Mouse (Mus musculus) embryo, embryonic 11 days (tissue): ENCODE measurements at regions not wholly inside any gene's neighbourhood (a gene's known extent, or its start where the extent isn't known, plus 50 kb on each side); places are given as distances from the start of the nearest gene placed in this dataset.
A peak's percentile ranks its signal among the peaks of the same experiment; 100 is the strongest.

ENCODE experiments used
- DNase-seq: peaks from one replicate; pipeline ENCODE4 v3.0.0-alpha.2; 2015

DNA sequence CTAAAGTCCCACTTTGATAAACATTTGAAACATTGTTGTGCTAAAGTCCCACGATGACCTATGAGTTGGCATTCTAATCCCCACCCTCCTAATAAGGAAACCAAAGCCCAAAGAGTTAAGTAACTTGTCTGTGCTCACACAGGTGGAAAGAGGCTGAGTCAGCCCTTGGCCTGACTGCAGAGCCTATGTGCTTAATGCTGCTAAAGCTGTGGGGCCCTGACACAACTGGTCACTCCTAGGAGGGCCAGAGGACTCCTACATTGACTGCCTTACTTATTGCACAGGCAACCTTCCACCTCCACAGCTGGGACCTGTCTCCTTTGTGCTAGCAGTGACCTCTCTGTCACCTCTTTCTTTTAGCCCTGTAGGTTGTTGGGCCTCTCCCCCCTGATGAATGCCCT, 91.4 kb upstream of the Hes1 start:
- DNase-seq = no peak

- no peak for DNase-seq
Measured at GRCm38 (mm10) chr16:29973250-29973649, 90.9 kb upstream of the Hes1 start.

- DNase-seq = no peak
Measured at GRCm38 (mm10) chr16:29975800-29976199, 88.4 kb upstream of the Hes1 start.

DNA sequence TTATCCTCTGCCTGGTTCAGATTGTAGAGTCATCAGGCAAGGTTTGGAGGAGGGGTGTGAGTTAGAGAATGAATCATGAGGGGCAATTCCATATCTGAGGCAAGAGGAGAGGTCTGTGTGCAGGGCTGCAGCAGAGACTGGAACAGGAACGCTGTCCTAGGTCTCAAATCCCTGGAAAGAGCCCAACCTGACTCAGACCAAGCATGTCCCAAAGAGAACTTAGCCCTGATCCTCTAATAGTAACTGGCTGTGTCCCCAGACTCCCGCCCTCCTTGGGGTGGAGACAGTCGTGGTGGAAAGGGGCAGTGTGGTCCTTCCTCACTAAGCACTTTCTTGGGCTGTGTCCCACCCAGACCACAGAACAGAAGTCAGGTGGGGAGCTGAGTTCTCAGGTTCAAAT, 87.2 kb upstream of the Hes1 start:
- DNase-seq = no peak

DNA sequence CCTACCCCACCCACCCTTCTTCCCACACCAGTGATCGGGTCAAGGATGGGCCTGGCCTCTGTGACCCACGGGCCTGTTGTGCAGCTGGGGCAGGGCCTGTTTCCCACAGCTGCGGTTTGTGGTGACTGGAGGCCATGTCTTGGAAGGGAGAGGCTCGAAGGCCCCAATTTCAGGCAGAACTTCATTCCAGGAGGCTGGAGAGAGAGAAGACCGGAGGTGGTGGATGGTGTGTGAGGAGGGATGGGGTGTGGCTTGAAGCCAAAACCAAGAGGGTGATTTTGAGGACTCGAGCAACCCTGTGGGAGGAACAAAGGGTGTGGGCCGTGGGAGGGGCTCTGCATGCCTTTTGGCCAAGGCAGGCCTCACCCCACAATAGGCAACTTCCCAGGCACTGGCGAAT, 86.5 kb upstream of the Hes1 start:
- no peak for DNase-seq

DNA sequence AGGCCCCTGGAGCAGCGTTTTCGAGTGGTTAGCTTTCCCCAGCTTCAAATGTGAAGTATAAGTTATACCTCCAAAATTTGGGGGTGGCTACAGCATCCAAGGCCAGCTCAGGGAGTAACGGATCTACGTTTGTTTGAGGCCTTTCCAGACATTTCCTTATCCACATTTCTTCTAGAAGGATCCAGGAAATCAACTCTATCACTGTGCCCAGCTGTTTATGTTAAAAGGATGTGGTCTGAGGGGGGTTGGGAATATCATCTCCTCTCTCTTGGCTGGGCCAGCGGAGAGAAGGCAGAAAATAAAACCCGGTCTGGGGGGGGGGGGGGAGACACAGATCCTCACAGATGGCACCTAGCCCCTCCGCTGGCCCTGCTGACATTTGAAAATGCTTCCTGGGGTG, 85.1 kb upstream of the Hes1 start:
- DNase-seq = no peak

- no peak for DNase-seq
Measured at GRCm38 (mm10) chr16:29981543-29981942, 82.6 kb upstream of the Hes1 start.

DNA sequence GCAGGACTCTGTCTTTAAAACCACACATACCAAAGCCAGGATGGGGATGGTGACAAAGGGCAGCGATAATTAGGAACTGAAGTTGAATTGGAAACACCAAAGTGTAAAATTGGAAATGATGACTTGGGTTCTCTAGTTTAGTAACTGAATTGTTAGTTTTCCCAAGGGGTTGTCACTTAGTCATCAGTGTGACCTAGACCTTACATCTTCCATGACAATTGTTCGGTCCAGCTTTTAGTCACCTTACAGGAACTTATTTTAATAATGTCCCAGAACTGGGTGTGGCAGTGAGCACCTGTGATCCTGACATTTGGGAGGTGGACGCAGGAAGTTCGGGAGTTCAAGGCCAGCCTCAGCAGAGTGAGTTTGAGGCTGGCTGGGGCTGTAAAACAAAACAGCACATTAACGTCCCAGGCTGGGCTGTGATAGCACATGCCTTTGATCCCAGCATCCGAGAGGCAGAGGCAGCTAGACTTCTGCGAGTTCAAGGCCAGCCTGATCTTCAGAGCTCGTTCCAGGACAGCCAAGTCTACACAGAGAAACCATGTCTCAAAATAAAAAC, 81.9 kb upstream of the Hes1 start:
- no peak for DNase-seq

DNA sequence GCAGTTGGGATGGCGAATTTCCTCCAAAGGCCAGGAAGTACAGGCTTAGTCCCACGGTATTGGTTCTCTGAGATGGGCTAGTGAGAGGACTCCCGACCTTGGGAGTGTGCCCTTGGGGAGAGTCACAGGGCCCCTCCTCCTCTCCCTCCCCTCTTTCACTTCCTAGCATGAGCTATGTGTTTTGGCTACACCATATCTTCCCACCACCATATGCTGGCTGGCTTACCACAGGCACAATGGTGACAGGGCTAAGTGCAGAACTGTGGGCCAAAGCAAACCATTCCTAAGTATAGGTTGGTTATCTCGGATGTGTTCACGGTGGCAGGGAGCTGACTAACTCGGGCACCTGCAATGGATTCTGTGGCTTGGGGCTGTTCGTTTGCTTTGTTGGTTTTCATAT, 81.0 kb upstream of the Hes1 start:
- no peak for DNase-seq

- no peak for DNase-seq
Measured at GRCm38 (mm10) chr16:29985126-29985931, 78.9 kb upstream of the Hes1 start.

DNA sequence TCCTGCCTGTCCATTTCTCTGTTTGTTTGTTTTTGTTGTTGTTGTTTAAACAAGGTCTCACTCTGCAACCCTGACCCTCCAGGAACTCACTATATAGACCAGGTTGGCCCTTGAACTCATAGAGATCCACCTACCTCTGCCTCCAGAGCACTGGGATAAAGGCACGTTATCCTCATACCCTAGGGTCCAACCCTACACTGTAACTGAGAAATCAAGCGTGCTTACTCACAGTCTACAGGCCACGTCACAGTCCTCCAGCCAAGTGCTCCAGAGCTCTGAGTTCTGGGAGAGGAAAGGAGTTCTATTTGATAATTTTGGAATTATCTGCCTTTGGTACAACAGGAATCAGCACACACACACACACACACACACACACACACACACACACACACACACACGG, 76.6 kb upstream of the Hes1 start:
- DNase-seq = no peak

GRCm38 (mm10) chr16:29987999-29988398, 76.2 kb upstream of the Hes1 start:
- no peak for DNase-seq

- DNase-seq = no peak
Measured at GRCm38 (mm10) chr16:29989308-29989707, 74.9 kb upstream of the Hes1 start.

- no peak for DNase-seq
Measured at GRCm38 (mm10) chr16:29990393-29990792, 73.8 kb upstream of the Hes1 start.

- no peak for DNase-seq
Measured at GRCm38 (mm10) chr16:29990795-29991587, 73.2 kb upstream of the Hes1 start.

DNA sequence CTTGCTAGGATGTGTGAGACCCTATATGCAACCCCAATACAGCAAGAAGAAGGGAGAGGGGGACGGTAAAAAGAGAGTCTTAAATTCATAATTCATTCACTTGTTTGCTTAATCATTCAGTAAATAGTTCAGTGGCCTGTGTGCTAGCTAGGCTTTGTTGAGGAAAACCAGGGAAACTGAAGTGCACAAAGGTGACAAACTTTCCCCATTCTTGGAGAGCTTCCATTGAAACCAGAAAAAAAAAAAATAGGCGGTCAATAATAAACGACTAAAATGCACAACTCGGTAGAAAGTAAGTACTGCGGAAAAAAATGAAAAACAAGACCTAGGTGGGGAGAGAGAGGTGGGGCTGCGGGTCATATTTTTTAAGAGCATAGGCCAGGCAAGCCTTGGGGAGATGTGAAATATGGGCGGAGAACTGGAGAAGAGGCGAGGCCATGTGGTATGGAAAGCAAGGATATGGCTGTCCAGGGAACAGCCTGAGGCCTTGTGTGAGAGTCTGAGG, 72.3 kb upstream of the Hes1 start:
- DNase-seq = no peak

DNA sequence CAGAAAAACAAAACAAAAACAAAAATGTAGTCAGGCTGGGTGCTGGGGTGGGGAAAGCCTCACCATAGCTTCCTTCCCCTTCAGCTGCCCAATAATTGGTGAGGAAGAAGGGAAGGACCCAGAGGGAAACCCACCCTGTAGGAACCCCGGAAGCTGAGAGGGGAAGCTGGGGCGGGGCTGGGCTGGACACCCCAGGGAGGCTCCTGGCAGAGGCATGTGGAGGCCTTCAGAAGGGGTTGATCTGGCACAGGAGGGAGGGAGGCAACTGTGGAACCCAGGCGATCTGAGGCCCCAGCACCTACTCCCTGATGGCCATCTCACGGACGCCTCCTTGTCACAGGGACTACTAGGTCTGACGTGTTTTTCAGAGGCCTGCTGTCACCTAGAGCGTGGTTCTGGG, 71.1 kb upstream of the Hes1 start:
- no peak for DNase-seq

- no peak for DNase-seq
Measured at GRCm38 (mm10) chr16:29993535-29993934, 70.6 kb upstream of the Hes1 start.

DNA sequence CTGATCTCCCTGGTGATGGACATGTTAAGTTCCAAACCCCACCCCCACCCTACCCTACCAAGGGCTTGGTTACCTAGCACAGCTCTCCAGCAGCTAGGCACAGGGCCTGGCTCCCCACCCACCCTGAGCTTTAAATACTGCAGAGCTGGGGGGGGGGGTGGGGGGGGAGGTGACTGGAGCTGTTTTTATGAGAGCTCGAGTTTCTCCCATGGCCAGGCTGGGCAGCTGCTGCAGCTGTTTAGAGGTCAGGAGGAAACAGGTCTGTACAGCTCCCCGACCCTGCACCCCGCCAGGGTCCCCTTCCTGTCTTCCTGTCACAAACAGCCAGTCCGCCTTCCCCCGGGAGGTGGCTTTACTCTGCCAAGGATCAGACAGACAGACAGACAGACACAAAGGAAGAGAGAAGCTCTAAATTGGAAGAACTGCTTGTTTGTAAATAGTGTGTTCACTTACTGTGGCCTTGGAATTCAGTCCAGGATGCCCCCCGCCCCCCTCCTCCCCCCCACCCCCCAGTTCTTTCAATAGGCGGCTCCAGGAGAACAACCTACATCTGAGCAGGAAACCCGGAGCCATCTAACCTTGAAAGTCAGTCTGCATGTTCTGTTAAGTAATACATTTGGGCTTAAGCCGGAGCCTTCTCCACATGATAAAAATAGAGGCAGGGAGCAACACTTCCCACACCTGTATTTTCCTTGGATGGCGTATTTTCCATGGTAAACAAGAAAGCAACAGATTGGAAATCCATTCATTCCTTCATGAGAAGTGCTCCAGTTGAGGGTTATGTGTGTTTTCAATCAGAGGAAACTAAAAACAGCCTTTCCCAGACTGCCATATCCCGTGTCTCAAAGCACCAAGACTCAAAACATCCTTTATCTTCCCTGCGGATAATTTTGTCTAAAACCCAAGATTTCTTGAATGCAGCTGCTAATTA, 67.8 kb upstream of the Hes1 start:
- DNase-seq = peak; percentile 68

GRCm38 (mm10) chr16:30000166-30000565, 64.0 kb upstream of the Hes1 start:
- no peak for DNase-seq

- DNase-seq = no peak
Measured at GRCm38 (mm10) chr16:30005124-30005523, 59.1 kb upstream of the Hes1 start.

DNA sequence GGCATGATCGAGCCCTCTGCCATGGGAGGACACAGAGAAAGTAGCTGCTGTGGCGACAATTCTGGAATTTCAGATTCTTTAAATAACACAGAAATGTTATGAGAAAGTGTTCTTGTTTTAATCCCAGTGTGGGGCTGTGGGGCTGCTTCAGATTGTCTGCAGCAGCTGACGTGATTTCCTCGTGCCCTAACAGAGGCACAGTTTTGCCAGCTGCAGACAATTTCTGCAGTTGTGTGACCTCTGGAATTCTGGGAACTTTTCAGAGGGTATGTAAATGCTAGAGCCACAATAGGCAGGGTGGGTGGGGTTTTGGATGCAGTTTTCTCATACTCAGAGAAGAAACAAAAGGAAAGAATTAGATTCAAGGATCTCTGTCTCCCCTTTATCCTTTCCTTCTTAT, 57.4 kb upstream of the Hes1 start:
- DNase-seq = no peak
